Mouse (Mus musculus): ENCODE data around the gene Fyco1. TPM values are rescaled to one million over a fixed set of nuclear protein-coding genes. Genes with fewer than 3 reads are reported as not detected.

Fyco1 gene
- polyA plus RNA-seq, 1 experiment from 2014 or later = 3.8 TPM

DNA sequence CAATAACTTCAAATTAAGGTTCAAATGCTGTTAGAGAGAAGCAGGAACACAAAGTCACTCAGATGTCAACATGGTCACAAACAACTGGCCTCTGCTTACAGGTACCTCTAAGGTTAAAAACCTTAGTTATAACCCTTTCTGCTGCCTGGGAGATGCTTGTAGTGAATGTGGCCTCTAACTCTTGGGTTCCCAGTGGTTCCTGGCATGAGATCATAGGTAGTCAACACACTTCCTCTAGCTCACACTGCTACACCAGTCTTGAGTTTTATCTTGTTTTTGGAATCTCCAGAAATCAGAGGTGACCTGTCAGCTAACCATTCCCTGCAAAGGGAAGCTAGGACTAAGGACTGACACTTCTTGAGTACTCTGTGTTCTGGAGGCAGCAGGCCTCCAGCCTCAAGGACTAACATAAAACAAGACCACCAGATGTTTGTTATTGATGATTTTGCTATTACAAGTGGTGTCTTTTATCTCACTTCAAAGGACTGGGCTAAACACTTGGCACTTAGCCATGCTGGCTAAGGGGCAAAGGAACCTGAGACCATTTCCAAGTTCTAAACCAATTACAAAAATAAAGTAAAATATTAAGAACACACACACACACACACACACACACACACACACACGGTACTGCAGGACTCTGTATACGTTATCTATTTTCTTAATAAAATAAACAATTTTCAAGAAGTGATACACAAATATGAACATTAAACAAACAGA is 1.6 kb downstream of the Fyco1 start:
- Histone ChIP-seq H3K4me3 (replicated peaks) (peak overlapping the region; percentile 95), H3K27me3 (no peaks in the 10 kb centered on the region), H3K4me2 (peak overlapping the region; percentile 89), H3K9ac (no peak overlapping the region), H3K36me3 (replicated peaks) (no peaks in the 10 kb centered on the region), H3K9me3 (replicated peaks) (no peaks in the 10 kb centered on the region), H3K4me1 (replicated peaks) (peaks cover 47% of the 10 kb centered on the region), H3K27ac (replicated peaks) (peak overlapping the region; percentile 91)
- ATAC-seq (ENCODE audit: insufficient read depth) = no peak
- WGBS (ENCODE audit: insufficient replicate concordance) = 61% methylated on average over 2 of the region's 2 CpGs

- Histone ChIP-seq H3K4me3 (replicated peaks) (no peak overlapping the region), H3K27ac (replicated peaks) (peak overlapping the region; percentile 68), H3K36me3 (replicated peaks) (peaks cover 13% of the 10 kb centered on the region; the same call in 1 of the 2 replicates), H3K4me1 (replicated peaks) (peaks cover 52% of the 10 kb centered on the region), H3K9me3 (replicated peaks) (no peaks in the 10 kb centered on the region), H3K4me2 (peak overlapping the region; percentile 34; the same call in 1 of the 2 replicates), H3K27me3 (no peaks in the 10 kb centered on the region), H3K9ac (no peak overlapping the region)
- peak; percentile 47 for ATAC-seq (ENCODE audit: insufficient read depth)
- 15% methylated on average over 1 of the region's 1 CpGs for WGBS (ENCODE audit: insufficient replicate concordance)
Measured at GRCm38 (mm10) chr9:123846490-123846889, 5.2 kb downstream of the Fyco1 start.

- peak overlapping the region; percentile 75 for H3K27ac ChIP-seq (replicated peaks)
- H3K4me2 ChIP-seq = peak overlapping the region; percentile 11
- 23% methylated on average over 3 of the region's 3 CpGs for WGBS (ENCODE audit: insufficient replicate concordance)
- 0 out of 2 replicates have a peak overlapping the region, but pooled peaks have one; percentile 1 for H3K9ac ChIP-seq
- H3K9me3 ChIP-seq (replicated peaks) = no peaks in the 10 kb centered on the region
- ATAC-seq (ENCODE audit: insufficient read depth) = peak; percentile 56
- H3K27me3 ChIP-seq = no peaks in the 10 kb centered on the region
- peaks cover 42% of the 10 kb centered on the region for H3K4me1 ChIP-seq (replicated peaks)
- peaks cover 16% of the 10 kb centered on the region for H3K36me3 ChIP-seq (replicated peaks)
- no peak overlapping the region for H3K4me3 ChIP-seq (replicated peaks)
Measured at GRCm38 (mm10) chr9:123845120-123845519, 6.6 kb downstream of the Fyco1 start.

DNA sequence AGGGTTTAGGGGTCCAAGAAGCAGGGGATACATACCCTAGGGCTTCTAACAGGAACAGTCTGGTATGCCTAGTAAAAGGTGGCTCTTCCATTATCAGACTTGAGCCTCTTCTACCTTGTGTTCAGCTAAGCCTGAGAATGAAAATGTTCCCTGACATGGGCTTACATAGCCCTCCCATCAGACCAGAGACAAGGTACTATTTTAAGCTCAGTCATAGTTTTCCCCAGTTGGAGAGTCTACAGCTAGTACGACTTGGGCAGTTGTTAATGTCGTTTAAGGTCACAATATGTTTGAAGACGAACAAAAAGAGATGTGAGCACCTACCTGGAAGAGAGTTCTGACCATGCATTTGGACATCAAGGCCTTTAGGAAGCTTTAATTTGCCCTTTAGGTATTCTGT is 7.2 kb downstream of the Fyco1 start:
- ATAC-seq (ENCODE audit: insufficient read depth) = no peak
- Histone ChIP-seq H3K4me1 (replicated peaks) (peaks cover 35% of the 10 kb centered on the region), H3K4me3 (replicated peaks) (no peak overlapping the region), H3K9ac (no peak overlapping the region), H3K4me2 (no peak overlapping the region), H3K27me3 (no peaks in the 10 kb centered on the region), H3K27ac (replicated peaks) (peak overlapping the region; percentile 75), H3K9me3 (replicated peaks) (no peaks in the 10 kb centered on the region), H3K36me3 (replicated peaks) (peaks cover 23% of the 10 kb centered on the region)
- 81% methylated on average over 3 of the region's 3 CpGs for WGBS (ENCODE audit: insufficient replicate concordance)

DNA sequence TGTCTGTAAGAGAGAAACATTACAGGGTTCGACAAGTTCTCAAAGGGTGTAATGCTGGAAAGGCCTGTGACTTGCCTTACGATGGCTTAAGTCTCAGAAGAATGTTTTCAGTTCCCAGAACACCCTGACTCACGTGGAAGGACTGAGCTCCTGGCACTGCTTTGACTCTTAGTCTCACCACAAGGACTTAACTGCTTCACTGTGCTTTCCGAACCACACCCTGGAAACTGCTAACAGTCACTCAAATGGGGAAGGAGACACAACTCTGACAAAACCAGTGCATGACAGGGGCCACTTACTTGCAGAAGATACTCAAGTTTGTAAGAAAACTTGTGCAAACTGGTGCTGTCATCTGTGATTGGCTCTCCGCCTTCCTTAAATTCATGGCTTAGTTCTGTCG is 11.5 kb downstream of the Fyco1 start:
- WGBS (ENCODE audit: insufficient replicate concordance) = 70% methylated on average over 6 of the region's 6 CpGs
- no peaks in the 10 kb centered on the region for H3K27me3 ChIP-seq
- H3K27ac ChIP-seq (replicated peaks) = 0 out of 2 replicates have a peak overlapping the region, but pooled peaks have one; percentile 34
- peaks cover 59% of the 10 kb centered on the region for H3K36me3 ChIP-seq (replicated peaks)
- H3K4me1 ChIP-seq (replicated peaks) = peaks cover 10% of the 10 kb centered on the region
- ATAC-seq (ENCODE audit: insufficient read depth) = no peak
- H3K4me2 ChIP-seq = no peak overlapping the region
- H3K9ac ChIP-seq = no peak overlapping the region
- H3K9me3 ChIP-seq (replicated peaks) = no peaks in the 10 kb centered on the region
- H3K4me3 ChIP-seq (replicated peaks) = no peak overlapping the region

- H3K27me3 ChIP-seq = no peaks in the 10 kb centered on the region
- ATAC-seq (ENCODE audit: insufficient read depth) = no peak
- H3K36me3 ChIP-seq (replicated peaks) = peaks cover 77% of the 10 kb centered on the region
- H3K9ac ChIP-seq = no peak overlapping the region
- 72% methylated on average over 3 of the region's 3 CpGs for WGBS (ENCODE audit: insufficient replicate concordance)
- no peaks in the 10 kb centered on the region for H3K9me3 ChIP-seq (replicated peaks)
- H3K4me2 ChIP-seq = no peak overlapping the region
- H3K4me1 ChIP-seq (replicated peaks) = no peaks in the 10 kb centered on the region
- H3K4me3 ChIP-seq (replicated peaks) = no peak overlapping the region
- H3K27ac ChIP-seq (replicated peaks) = no peak overlapping the region
Measured at GRCm38 (mm10) chr9:123835851-123836250, 15.8 kb downstream of the Fyco1 start.

DNA sequence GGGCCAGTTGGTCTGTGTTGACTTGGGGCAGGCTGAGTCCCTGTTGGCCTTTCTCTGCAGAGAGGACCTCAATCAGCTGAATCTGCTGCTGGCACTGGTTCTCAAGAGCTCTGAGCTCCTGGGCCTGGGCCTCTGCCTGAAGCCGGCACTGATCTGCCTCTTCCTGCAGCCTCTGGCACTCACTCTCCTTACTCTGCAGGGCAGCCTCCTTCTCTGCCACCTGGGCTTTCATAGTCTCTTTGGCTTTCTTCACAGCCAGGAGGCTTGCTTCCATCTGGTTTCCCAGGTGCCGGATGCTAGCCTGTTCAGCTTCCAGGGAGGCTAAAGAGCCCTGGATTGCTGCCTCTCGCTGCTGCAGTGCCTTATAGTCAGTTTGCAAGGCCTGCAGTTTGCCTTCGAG is 22.8 kb downstream of the Fyco1 start:
- WGBS (ENCODE audit: insufficient replicate concordance) = 79% methylated on average over 4 of the region's 4 CpGs
- Histone ChIP-seq H3K4me3 (replicated peaks) (no peak overlapping the region), H3K9ac (no peak overlapping the region), H3K27ac (replicated peaks) (no peak overlapping the region), H3K36me3 (replicated peaks) (peaks cover 84% of the 10 kb centered on the region), H3K4me1 (replicated peaks) (no peaks in the 10 kb centered on the region), H3K4me2 (no peak overlapping the region), H3K27me3 (no peaks in the 10 kb centered on the region), H3K9me3 (replicated peaks) (no peaks in the 10 kb centered on the region)
- ATAC-seq (ENCODE audit: insufficient read depth) = no peak

DNA sequence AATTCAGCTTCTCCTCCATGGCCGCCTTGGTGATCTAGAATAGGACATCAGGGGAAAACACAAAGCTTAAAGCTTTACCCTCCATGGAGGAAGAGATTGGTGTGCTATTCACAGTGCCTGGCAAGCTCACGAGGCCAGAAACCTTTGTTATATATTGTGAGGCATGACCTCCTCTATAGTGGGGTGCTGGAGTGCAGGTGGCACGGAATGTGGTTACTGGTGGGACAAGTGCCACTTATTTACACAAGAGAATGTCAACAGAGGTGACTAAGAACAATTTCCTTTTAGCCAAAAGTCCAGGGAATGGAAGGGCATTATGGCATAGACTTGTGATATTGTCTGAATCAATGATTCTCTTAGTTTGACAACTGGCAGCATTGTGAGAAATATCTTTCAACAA is 25.1 kb downstream of the Fyco1 start:
- no peak overlapping the region for H3K4me2 ChIP-seq
- H3K36me3 ChIP-seq (replicated peaks) = peaks cover 94% of the 10 kb centered on the region
- WGBS (ENCODE audit: insufficient replicate concordance) = 67% methylated on average over 3 of the region's 3 CpGs
- no peak for ATAC-seq (ENCODE audit: insufficient read depth)
- no peak overlapping the region for H3K27ac ChIP-seq (replicated peaks)
- H3K9ac ChIP-seq = no peak overlapping the region
- no peak overlapping the region for H3K4me3 ChIP-seq (replicated peaks)
- no peaks in the 10 kb centered on the region for H3K9me3 ChIP-seq (replicated peaks)
- no peaks in the 10 kb centered on the region for H3K27me3 ChIP-seq
- H3K4me1 ChIP-seq (replicated peaks) = no peaks in the 10 kb centered on the region

DNA sequence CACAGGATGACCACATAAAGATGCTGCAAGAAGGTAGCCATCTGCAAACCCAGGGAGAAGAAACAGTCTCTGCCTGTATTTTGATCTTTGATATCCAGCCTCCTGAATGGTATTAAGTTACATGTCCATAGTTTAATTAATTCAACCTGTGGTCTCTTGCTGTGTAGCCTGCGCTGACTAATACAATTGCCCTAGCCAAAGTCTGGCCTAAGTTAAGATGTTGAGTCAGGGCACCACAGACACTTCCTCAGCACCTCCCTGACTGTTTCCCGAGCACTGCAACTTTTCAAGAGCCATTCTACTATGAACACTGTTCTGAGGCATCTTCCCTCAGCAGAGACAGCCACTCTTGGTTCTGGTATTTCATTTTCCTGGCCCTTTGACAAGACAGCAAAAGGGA is 33.1 kb downstream of the Fyco1 start:
- H3K4me1 ChIP-seq (replicated peaks) = no peaks in the 10 kb centered on the region
- no peak overlapping the region for H3K9ac ChIP-seq
- WGBS (ENCODE audit: insufficient replicate concordance) = 73% methylated on average over 2 of the region's 2 CpGs
- no peak overlapping the region for H3K4me3 ChIP-seq (replicated peaks)
- peaks cover 64% of the 10 kb centered on the region for H3K36me3 ChIP-seq (replicated peaks)
- H3K27me3 ChIP-seq = no peaks in the 10 kb centered on the region
- no peaks in the 10 kb centered on the region for H3K9me3 ChIP-seq (replicated peaks)
- no peak for ATAC-seq (ENCODE audit: insufficient read depth)
- H3K4me2 ChIP-seq = no peak overlapping the region
- H3K27ac ChIP-seq (replicated peaks) = no peak overlapping the region

DNA sequence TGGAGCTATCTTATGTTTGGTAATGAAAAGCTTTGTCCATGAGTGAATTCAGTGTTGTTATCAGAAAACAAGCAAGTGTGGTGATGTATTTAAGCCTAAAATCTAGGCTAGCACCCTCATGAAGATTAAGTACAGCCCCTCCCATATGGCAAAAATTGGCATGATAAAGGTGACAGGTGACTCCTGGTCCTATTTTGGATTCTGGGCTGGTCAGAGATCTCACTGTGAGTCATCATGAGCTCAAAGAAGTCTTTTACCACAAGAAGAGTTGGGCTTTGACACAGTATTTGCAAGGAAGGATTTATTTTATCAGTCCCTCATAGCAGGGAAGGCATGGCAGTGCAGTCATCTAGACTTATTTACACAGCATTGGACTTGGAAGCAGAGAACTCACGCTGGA is 35.7 kb downstream of the Fyco1 start:
- no peak overlapping the region for H3K9ac ChIP-seq
- no peak overlapping the region for H3K4me3 ChIP-seq (replicated peaks)
- H3K27me3 ChIP-seq = no peaks in the 10 kb centered on the region
- H3K9me3 ChIP-seq (replicated peaks) = no peaks in the 10 kb centered on the region
- WGBS (ENCODE audit: insufficient replicate concordance) = 72% methylated on average over 1 of the region's 1 CpGs
- peaks cover 48% of the 10 kb centered on the region for H3K36me3 ChIP-seq (replicated peaks)
- no peaks in the 10 kb centered on the region for H3K4me1 ChIP-seq (replicated peaks)
- H3K4me2 ChIP-seq = no peak overlapping the region
- ATAC-seq (ENCODE audit: insufficient read depth) = no peak
- H3K27ac ChIP-seq (replicated peaks) = no peak overlapping the region

- H3K36me3 ChIP-seq (replicated peaks) = peaks cover 47% of the 10 kb centered on the region
- H3K9ac ChIP-seq = no peak overlapping the region
- no peak for ATAC-seq (ENCODE audit: insufficient read depth)
- 59% methylated on average over 3 of the region's 3 CpGs for WGBS (ENCODE audit: insufficient replicate concordance)
- no peaks in the 10 kb centered on the region for H3K4me1 ChIP-seq (replicated peaks)
- H3K27ac ChIP-seq (replicated peaks) = no peak overlapping the region
- H3K9me3 ChIP-seq (replicated peaks) = no peaks in the 10 kb centered on the region
- no peak overlapping the region for H3K4me2 ChIP-seq
- H3K4me3 ChIP-seq (replicated peaks) = no peak overlapping the region
- no peaks in the 10 kb centered on the region for H3K27me3 ChIP-seq
Measured at GRCm38 (mm10) chr9:123815444-123815843, 36.3 kb downstream of the Fyco1 start.

- H3K27me3 ChIP-seq = no peaks in the 10 kb centered on the region
- peaks cover 52% of the 10 kb centered on the region for H3K36me3 ChIP-seq (replicated peaks)
- 62% methylated on average over 4 of the region's 4 CpGs for WGBS (ENCODE audit: insufficient replicate concordance)
- H3K4me2 ChIP-seq = no peak overlapping the region
- H3K4me3 ChIP-seq (replicated peaks) = no peak overlapping the region
- no peak overlapping the region for H3K9ac ChIP-seq
- no peaks in the 10 kb centered on the region for H3K4me1 ChIP-seq (replicated peaks)
- no peak overlapping the region for H3K27ac ChIP-seq (replicated peaks)
- H3K9me3 ChIP-seq (replicated peaks) = no peaks in the 10 kb centered on the region
- no peak for ATAC-seq (ENCODE audit: insufficient read depth)
Measured at GRCm38 (mm10) chr9:123814821-123815220, 36.9 kb downstream of the Fyco1 start.

Measured in liver, embryonic 15.5 days (tissue).